Mouse (Mus musculus) CH12.LX (cell line): ENCODE measurements around the gene Adcy10. TPM values are rescaled to one million over a fixed set of nuclear protein-coding genes. Genes with fewer than 3 reads are reported as not detected.

Experiments used
- DNase-seq: peaks from one replicate; pipeline ENCODE4 v3.0.0-alpha.2; 2013; ENCODE audit errors: extremely low read depth
- H3K27ac ChIP-seq: 2 replicates; pipeline ENCODE4 v1.5.1; 2012; ENCODE audit warnings: low read depth, mild to moderate bottlenecking, control low read depth, moderate library complexity; ENCODE audit not compliant: insufficient read depth
- H3K27me3 ChIP-seq: replicated peaks from 2 replicates; pipeline ENCODE3; 2012; ENCODE audit warnings: inconsistent platforms
- H3K36me3 ChIP-seq, 2 experiments: replicated peaks in 1 of 2; 2 replicates each; pipeline versions ENCODE3 to v1.6.1; 2012; ENCODE audit warnings: inconsistent platforms in 1 of 2, low read length in 1 of 2, mild to moderate bottlenecking in 1 of 2, mixed read lengths in 1 of 2, moderate library complexity in 1 of 2; ENCODE audit not compliant: control insufficient read depth in 1 of 2, insufficient read depth in 1 of 2
- H3K4me1 ChIP-seq, 2 experiments: 2 replicates each; pipeline ENCODE4 v1.6.1; 2012; ENCODE audit warnings: inconsistent platforms in 1 of 2, moderate library complexity in 1 of 2; ENCODE audit not compliant: insufficient read depth in 2 of 2, control insufficient read depth in 1 of 2
- H3K4me2 ChIP-seq: 2 replicates; pipeline ENCODE4 v1.6.1; 2012; ENCODE audit warnings: low read depth, mild to moderate bottlenecking, control low read depth; ENCODE audit not compliant: poor library complexity, insufficient read depth, severe bottlenecking
- H3K4me3 ChIP-seq, 3 experiments: fragments of 150-350 bp in 1 of 3; sonication (generic) in 1 of 3; replicated peaks in 1 of 3; 2 replicates each; pipeline versions ENCODE3 to v1.5.1; 2011 to 2012; ENCODE audit warnings: low read depth in 2 of 3, low read length in 2 of 3, mild to moderate bottlenecking in 2 of 3, moderate library complexity in 2 of 3, control low read depth in 1 of 3, improper control_type of control experiment in 1 of 3, inconsistent platforms in 1 of 3, mixed read lengths in 1 of 3; ENCODE audit not compliant: poor library complexity in 1 of 3
- H3K79me2 ChIP-seq: replicated peaks from 2 replicates; pipeline ENCODE4 v1.6.1; 2012; ENCODE audit warnings: mild to moderate bottlenecking, moderate library complexity; ENCODE audit not compliant: control insufficient read depth, poor library complexity, insufficient read depth, severe bottlenecking; ENCODE audit errors: extremely low read depth
- H3K9ac ChIP-seq: 2 replicates; pipeline ENCODE4 v1.6.1; 2012; ENCODE audit warnings: low read depth, mild to moderate bottlenecking, control low read depth, moderate library complexity; ENCODE audit not compliant: insufficient read depth
- H3K9me3 ChIP-seq: replicated peaks from 2 replicates; pipeline ENCODE3; 2012; ENCODE audit warnings: low read length, inconsistent platforms, mixed read lengths
- BHLHE40 ChIP-seq: IDR thresholded peaks from 2 replicates; pipeline ENCODE4 v1.6.1; 2011; ENCODE audit warnings: mild to moderate bottlenecking, low read depth, low read length, improper control_type of control experiment
- CHD2 ChIP-seq: IDR thresholded peaks from 2 replicates; pipeline ENCODE4 v1.6.1; 2011; ENCODE audit warnings: low read length, improper control_type of control experiment
- CTCF ChIP-seq, 2 experiments: IDR thresholded peaks in 1 of 2; conservative IDR thresholded peaks in 1 of 2; 2 replicates each; pipeline ENCODE4 v1.5.1; 2011 to 2012; ENCODE audit warnings: low read depth in 2 of 2, low read length in 2 of 2, improper control_type of control experiment in 1 of 2, inconsistent platforms in 1 of 2, mild to moderate bottlenecking in 1 of 2, moderate library complexity in 1 of 2
- ELF1 ChIP-seq: IDR thresholded peaks from 2 replicates; pipeline ENCODE4 v1.6.1; 2014; ENCODE audit warnings: low read depth, mild to moderate bottlenecking, inconsistent platforms, low read length, improper control_type of control experiment
- ETS1 ChIP-seq: conservative IDR thresholded peaks from 2 replicates; pipeline ENCODE4 v1.6.1; 2012; ENCODE audit warnings: low read depth, mild to moderate bottlenecking, inconsistent platforms, low read length, improper control_type of control experiment, moderate library complexity
- GABPA ChIP-seq: IDR thresholded peaks from 2 replicates; pipeline ENCODE4 v1.6.1; 2012; ENCODE audit warnings: low read depth, low read length, improper control_type of control experiment, inconsistent platforms; ENCODE audit not compliant: insufficient replicate concordance
- HCFC1 ChIP-seq: IDR thresholded peaks from 2 replicates; pipeline ENCODE4 v1.6.1; 2012; ENCODE audit warnings: low read depth, mild to moderate bottlenecking, inconsistent platforms, low read length, improper control_type of control experiment
- IRF4 ChIP-seq: IDR thresholded peaks from 2 replicates; pipeline ENCODE4 v1.6.1; 2014; ENCODE audit warnings: low read depth, mild to moderate bottlenecking, inconsistent platforms, low read length, improper control_type of control experiment
- JUND ChIP-seq: conservative IDR thresholded peaks from 2 replicates; pipeline ENCODE4 v1.6.1; 2011; ENCODE audit warnings: low read depth, low read length, improper control_type of control experiment
- KAT2A ChIP-seq: IDR thresholded peaks from 2 replicates; pipeline ENCODE4 v1.6.1; 2012; ENCODE audit warnings: low read length, improper control_type of control experiment, inconsistent platforms; ENCODE audit not compliant: insufficient replicate concordance
- MAX ChIP-seq: IDR thresholded peaks from 2 replicates; pipeline ENCODE4 v1.6.1; 2011; ENCODE audit warnings: low read length, improper control_type of control experiment
- MAZ ChIP-seq: IDR thresholded peaks from 2 replicates; pipeline ENCODE4 v1.6.1; 2012; ENCODE audit warnings: low read depth, mild to moderate bottlenecking, inconsistent platforms, low read length, improper control_type of control experiment, moderate library complexity
- MXI1 ChIP-seq: IDR thresholded peaks from 2 replicates; pipeline ENCODE4 v1.6.1; 2011; ENCODE audit warnings: mild to moderate bottlenecking, low read depth, low read length, improper control_type of control experiment
- MYC ChIP-seq: IDR thresholded peaks from 2 replicates; pipeline ENCODE4 v1.6.1; 2011; ENCODE audit warnings: low read depth, mild to moderate bottlenecking, improper control_type of control experiment, low read length
- NELFE ChIP-seq: IDR thresholded peaks from 2 replicates; pipeline ENCODE4 v1.6.1; 2011; ENCODE audit warnings: low read depth, low read length, improper control_type of control experiment
- POLR2A ChIP-seq: IDR thresholded peaks from 2 replicates; pipeline ENCODE4 v1.6.1; 2011; ENCODE audit warnings: low read depth, mild to moderate bottlenecking, improper control_type of control experiment, low read length
- RAD21 ChIP-seq: IDR thresholded peaks from 2 replicates; pipeline ENCODE4 v1.6.1; 2011; ENCODE audit warnings: low read depth, mild to moderate bottlenecking, low read length, improper control_type of control experiment, moderate library complexity
- RCOR1 ChIP-seq: conservative IDR thresholded peaks from 2 replicates; pipeline ENCODE4 v1.6.1; 2012; ENCODE audit warnings: low read depth, mild to moderate bottlenecking, inconsistent platforms, low read length, improper control_type of control experiment
- TCF12 ChIP-seq: IDR thresholded peaks from 2 replicates; pipeline ENCODE4 v1.6.1; 2014; ENCODE audit warnings: low read depth, mild to moderate bottlenecking, inconsistent platforms, low read length, improper control_type of control experiment
- USF1 ChIP-seq: IDR thresholded peaks from 2 replicates; pipeline ENCODE4 v1.6.1; 2014; ENCODE audit warnings: low read depth, mild to moderate bottlenecking, inconsistent platforms, low read length, improper control_type of control experiment
- ZKSCAN1 ChIP-seq: IDR thresholded peaks from 2 replicates; pipeline ENCODE4 v1.6.1; 2012; ENCODE audit warnings: low read depth, inconsistent platforms, low read length, improper control_type of control experiment, borderline replicate concordance
- ZMIZ1 ChIP-seq: IDR thresholded peaks from 2 replicates; pipeline ENCODE4 v1.6.1; 2012; ENCODE audit warnings: low read depth, mild to moderate bottlenecking, inconsistent platforms, low read length, improper control_type of control experiment
- dilution Hi-C: fragments of 300-500 bp; cut with MboI; formaldehyde crosslinking; loops from 2 replicates; pipeline ENCODE4 v1.14.3; 2020; ENCODE audit warnings: low sequenced_read_pairs; ENCODE audit not compliant: extremely low pct_unique_long_range_greater_than_20kb, extremely low pct_ligation_motif_present
- in situ Hi-C: fragments of 300-500 bp; cut with MboI; formaldehyde crosslinking; loops from 3 replicates; pipeline ENCODE4 v1.14.3; 2019; ENCODE audit warnings: low sequenced_read_pairs, low pct_ligation_motif_present, low pct_unique_long_range_greater_than_20kb, mixed read lengths
- polyA plus RNA-seq: library from polyadenylated mRNA; unstranded; fragments of >175 nt; gene quantifications from 2 replicates; pipeline ENCODE4 v1.2.1, GENCODE M21; 2012; ENCODE audit warnings: low read depth; ENCODE audit not compliant: insufficient read length
- total RNA-seq, 2 experiments: library from RNA; depleted of rRNA; stranded (reverse); fragments of 300-350 nt in 1 of 2; fragments of >200 nt in 1 of 2; gene quantifications; 2 replicates each; pipeline ENCODE4 v1.2.3; 2012 to 2014

Gene Adcy10
- 0.13 TPM in 1 of 2 replicates, not detected in the other for total RNA-seq (2012; rRNA removed)
- total RNA-seq (2014; rRNA removed) = not detected in 2 replicates
- not detected in 2 replicates for polyA plus RNA-seq

- H3K4me2 ChIP-seq = no peak within 1 kb of the TSS
- no peaks in the 10 kb centered on the region for H3K27me3 ChIP-seq
- in situ Hi-C loops = no loop called here
- no peak within 1 kb of the TSS for H3K9ac ChIP-seq
- TF ChIP-seq IRF4 (0 out of 2 replicates have a peak, but pooled peaks have one; percentile 15), KAT2A (no peak), BHLHE40 (0 out of 2 replicates have a peak, but pooled peaks have one; percentile 13), MAX (no peak), CHD2 (no peak)
- TF ChIP-seq, all 38 proteins: peak for 2
- H3K36me3 ChIP-seq = peaks cover 6 to 20% of the 10 kb centered on the region in 2 experiments
- H3K9me3 ChIP-seq = no peaks in the 10 kb centered on the region
- no peak for DNase-seq
- H3K27ac ChIP-seq = no peak within 1 kb of the TSS
- no peak within 1 kb of the TSS for H3K4me3 ChIP-seq
- H3K4me1 ChIP-seq = no peaks in the 10 kb centered on the region
- no peaks in the 10 kb centered on the region for H3K79me2 ChIP-seq
- dilution Hi-C loops = no loop called here
Observed at GRCm38 (mm10) chr1:165484688-165485233, at the start of gene Adcy10. Gene Adcy10 (plus strand): TSS chr1:165485183.

DNA sequence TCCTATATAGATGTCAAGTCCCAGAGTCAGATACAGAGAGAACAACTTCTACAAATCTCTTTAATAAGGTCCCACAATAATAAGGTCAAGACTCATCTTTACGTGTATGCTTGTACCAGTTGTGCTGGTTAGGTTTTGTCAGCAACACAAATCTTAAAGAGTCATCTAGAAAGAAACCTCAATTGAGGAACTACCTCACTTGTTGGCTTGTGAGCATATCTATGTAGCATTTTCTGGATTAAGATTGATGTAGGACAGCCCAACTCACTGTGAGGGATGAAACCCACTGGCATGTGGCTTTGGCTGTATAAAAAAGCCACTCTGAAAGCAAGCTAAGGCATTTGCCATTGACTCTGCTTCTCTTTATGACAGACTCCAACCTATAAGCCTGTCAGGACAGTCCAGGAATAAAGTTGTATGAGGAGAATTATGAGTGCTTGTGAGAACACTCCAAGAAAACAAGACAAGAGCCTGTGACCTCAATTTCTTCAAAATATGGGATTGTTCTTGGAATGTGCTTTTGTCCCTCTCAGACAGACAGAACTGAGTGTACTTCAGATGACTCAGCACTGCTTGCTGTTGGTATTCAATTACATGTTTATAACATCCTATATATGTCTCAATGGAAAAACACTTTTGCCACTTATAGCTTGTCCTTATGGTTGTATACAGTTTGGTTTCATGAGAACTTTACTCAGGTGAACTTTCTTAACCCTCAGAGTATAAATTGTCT is 46.5 kb upstream of the Adcy10 start:
- no peak for TF ChIP-seq USF1
- TF ChIP-seq MXI1 = no peak
- TF ChIP-seq KAT2A = no peak
- TF ChIP-seq GABPA = no peak
- no peak for TF ChIP-seq ETS1
- TF ChIP-seq ZKSCAN1 = no peak
- TF ChIP-seq POLR2A = no peak
- TF ChIP-seq RCOR1 = no peak
- no peak for TF ChIP-seq RAD21
- no peak for TF ChIP-seq BHLHE40
- no peak for TF ChIP-seq HCFC1
- no peak for TF ChIP-seq MAX
- no peak for TF ChIP-seq CTCF (conservative IDR thresholded peaks at IDR 0.05 in 1 of 2, IDR thresholded peaks at IDR 0.05 in 1 of 2; ENCODE audit: low read depth in 2 of 2, low read length in 2 of 2)
- TF ChIP-seq ELF1 = no peak
- TF ChIP-seq MYC = no peak
- TF ChIP-seq ZMIZ1 = no peak
- TF ChIP-seq NELFE = no peak
- no peak for TF ChIP-seq TCF12
- no peak for TF ChIP-seq MAZ
- no peak for TF ChIP-seq JUND
- H3K4me2 ChIP-seq = no peak overlapping the region

More for the DNA sequence above, 46.5 kb upstream of the Adcy10 start:
- no peaks in the 10 kb centered on the region for H3K9me3 ChIP-seq
- dilution Hi-C loops (no loop called here), in situ Hi-C loops (no loop called here)
- no peak overlapping the region for H3K27ac ChIP-seq
- H3K79me2 ChIP-seq = no peaks in the 10 kb centered on the region
- H3K9ac ChIP-seq = no peak overlapping the region
- H3K27me3 ChIP-seq = no peaks in the 10 kb centered on the region
- DNase-seq = no peak
- no peaks in the 10 kb centered on the region for H3K4me1 ChIP-seq
- H3K4me3 ChIP-seq = no peak overlapping the region
- H3K36me3 ChIP-seq = no peaks in the 10 kb centered on the region
